Mouse (Mus musculus) cerebellum, adult 9-11 months (tissue): ENCODE measurements at regions not wholly inside any gene's neighbourhood (a gene's known extent, or its start where the extent isn't known, plus 50 kb on each side); places are given as distances from the start of the nearest gene placed in this dataset.

ENCODE experiments used
- DNase-seq: peaks from one replicate; pipeline ENCODE4 v3.0.0; 2022

DNA sequence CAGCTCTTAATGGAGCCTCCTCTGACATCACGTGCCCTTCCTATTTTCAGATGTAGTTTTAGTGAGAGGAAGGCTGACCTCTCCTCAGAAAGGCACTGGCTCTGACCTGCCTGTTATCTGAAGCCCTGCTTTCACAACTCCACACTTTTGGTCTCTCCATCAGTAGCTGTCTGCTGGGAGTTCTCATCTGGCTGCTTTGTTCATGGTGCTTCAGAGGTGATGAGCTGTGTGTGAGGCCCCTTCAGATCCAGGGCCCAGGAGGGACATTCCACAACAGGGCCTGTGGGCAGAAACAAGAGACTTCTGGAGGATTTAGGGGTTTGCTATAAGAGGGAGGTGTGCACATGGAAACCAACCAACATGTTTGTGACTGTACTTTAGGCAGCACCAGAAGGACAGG, 50.8 kb upstream of the Fhl2 start:
- DNase-seq, result no peak

DNA sequence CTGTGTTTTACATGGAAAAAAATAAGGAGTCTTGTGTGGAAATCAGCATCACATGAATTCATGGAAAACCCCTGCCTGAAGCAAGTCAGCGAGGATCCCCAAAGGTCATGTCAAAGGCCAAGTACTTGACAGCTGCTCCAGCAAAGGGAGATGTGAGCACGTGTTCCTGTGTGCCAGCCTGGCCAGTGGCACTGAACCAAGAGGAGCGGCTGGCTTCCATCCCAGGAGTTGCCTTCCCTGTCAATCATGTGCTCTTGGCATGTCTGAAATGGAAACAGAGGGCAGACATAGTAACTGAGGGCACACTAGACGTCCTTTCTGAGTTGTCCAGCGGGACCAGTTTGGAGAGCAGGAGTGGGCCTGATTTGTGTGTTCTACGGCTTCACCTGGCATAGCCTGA, 53.5 kb upstream of the Fhl2 start:
- no peak for DNase-seq

DNA sequence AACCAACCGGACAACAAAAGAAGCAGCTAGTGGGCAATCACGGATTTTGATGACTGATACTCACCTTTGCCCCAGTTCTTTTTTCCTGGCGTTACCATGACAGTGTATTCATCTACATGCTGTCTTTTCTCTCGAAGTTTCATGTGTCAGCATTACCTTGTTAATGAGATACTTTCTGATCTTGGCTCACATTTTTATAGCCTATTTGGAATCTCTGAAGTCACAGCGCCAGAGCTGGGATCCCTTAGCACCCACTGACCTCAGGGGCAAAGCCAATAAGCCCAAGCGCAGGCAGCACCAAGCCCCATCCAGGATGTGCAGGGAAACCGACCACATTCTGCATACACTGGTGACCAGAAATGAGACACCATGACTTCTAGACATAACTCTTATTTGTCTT, 54.6 kb upstream of the Fhl2 start:
- no peak for DNase-seq

DNA sequence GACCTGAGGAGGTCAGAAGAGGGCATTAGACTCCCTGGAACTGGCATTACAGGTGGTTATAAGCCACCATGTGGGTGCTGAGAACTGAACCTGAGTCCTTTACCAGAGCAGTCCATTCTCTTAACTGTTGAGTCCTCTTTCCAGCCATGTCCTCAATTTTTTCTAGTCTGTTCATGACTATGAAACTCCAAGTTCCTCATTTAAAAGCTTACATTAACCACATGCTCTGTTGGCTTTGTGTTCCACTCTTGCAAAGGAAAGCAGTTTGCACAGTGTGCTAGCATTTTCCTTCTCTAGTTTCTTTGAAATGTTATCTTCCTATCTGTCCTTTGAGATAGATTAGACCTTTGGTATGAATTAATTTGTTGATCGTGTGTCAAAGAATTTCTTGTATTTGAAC, 57.3 kb upstream of the Fhl2 start:
- DNase-seq, result no peak

DNA sequence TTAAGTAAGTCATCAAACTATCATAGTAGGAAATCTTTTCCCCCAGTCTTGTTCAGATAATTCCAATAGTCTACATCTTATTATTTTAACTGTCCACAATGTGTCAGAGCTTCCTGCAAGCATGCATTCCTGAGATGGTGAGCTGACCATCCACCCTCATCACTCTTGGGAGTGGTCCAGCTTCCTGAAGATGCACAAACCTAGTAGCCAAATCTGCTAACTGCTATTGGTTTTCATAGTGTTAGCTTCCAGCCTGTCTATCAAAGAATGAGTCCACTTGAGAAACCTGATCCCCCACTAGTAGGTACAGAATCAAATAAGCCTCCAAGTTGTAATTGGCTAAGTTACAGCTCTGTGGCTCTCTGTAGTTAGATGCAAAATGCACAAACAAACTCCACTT, 59.3 kb upstream of the Fhl2 start:
- no peak for DNase-seq

DNA sequence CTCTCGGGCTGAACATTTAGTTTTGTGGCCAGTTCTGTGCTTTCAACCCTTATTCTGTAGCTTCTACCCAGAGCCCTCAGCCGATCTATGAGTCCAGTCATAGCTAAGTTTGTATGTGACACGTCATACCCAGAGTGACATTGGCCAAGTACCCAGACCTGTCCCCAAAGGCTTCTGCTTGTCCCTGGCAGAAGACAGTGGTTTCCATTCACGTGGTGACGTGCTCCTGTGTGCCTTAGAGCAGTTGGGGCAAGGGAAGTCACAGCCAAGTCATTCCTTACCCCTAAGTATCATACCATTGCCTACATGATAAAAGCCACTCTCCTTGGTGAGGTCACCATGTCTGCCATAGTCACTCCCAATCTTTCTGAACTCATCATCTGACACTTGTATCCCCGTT, 61.1 kb upstream of the Fhl2 start:
- no peak for DNase-seq

DNA sequence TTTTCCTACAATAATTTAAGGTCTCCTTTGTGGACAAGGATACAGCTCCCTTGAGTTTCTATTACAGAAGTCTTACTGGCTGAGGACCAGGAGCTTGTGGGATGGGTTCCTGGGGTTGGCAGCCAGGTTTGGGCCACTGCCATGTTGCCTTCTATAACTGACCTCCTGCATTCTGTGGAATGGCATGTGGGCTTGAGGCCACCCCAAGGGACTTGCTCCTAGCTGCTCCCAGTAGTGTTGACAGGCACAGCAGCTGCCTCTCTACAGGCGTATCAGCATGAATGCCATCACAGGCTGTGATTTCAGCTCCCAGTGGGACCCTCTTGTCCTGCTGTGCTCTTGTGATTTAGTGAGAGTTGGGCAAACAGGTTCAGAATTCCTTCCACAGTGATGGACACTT, 63.1 kb upstream of the Fhl2 start:
- DNase-seq, result no peak

DNA sequence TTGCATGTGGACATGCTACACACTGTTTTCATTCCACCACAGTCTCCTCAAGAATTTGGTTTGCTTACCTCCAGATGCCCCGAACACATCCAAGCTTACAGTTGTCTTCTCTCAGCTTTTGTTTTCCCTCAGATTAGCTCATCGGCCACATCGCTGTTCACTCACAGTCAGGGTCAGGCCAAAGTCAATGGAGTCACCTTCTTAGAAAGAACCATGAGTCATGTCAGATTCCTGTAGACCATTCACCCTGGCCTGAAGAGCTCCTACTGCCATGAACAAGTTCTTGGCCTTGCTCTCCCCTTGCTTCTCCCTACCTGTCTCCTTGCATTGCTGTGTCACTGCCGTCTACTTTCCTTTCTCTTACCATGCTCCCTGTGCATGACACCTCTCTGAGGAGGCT, 63.7 kb upstream of the Fhl2 start:
- no peak for DNase-seq

DNA sequence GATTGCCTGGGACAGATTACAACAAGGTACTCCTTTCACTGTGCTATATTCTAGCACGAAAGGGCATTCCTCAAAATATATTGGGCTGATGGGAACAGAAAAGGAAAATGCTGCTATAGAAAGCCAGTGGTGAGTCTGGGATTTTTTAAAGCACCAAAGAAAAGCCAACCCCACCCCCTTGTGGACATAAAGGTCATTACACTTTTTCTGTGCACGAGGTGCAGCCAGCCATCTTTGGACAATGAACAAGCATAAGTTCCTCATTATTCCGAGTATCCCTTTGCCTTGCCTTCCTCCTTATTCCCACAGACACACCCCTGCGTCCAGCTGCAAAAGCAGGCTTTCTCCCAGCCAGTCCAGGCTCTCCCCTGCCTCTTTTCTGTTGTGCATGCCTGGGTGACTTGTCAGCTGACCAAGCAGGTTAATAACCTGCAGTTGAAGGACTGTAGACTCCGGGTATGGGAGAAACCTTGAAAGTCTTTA, 67.7 kb upstream of the Fhl2 start:
- peak; percentile 27 for DNase-seq

DNA sequence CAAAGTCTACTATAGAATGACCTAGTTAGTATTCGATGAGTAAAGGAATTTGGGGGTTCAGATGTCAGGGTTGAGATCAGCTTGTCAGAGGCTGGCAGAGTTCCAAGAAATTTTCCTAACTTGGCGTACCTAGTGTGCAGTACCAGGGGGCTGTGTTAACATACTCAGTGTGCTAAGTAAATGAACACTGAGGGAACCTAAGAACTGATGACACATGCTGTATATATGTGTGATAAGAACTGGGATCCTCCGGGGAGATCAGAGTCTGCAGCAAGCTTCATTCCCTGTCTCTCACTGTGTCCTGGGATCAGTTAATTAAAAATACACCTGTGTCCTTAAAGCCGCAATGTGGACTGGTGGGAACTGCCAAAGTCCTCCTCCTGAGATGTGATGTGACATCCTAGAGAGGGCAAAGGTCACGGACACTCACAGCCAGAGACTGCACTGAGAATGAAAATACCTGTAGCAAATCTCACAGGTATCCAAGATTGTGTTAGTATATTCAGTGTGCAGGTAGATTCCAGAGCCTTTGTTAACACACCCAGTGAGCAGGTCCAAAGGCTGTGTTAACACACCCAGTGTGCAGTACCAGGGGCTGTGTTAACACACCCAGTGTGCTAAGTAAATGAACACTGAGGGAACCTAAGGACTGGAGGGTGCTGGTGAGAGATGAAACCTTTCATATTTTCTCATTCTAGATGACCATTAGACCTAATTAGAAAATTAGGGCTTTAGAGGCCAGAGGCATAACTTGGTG, 69.1 kb upstream of the Fhl2 start:
- DNase-seq, result no peak

DNA sequence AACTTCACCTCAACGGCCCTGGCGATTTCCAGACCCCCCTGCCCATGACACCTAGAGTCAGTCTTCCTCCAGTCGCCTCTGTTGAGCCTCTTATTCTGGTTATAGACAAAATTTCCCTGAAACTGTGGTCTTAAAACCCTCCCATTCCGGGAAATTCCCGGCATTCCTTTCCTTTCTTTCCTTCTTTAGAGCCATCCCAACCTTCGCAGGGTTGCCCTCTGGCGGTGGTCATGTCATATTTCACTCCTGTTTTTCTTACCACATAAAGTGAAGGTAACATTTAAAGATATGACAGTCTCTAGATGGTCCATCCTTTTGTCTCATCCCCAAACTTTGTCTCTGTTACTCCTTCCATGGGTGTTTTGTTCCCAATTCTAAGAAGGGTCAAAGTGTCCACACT, 72.9 kb upstream of the Fhl2 start:
- no peak for DNase-seq

DNA sequence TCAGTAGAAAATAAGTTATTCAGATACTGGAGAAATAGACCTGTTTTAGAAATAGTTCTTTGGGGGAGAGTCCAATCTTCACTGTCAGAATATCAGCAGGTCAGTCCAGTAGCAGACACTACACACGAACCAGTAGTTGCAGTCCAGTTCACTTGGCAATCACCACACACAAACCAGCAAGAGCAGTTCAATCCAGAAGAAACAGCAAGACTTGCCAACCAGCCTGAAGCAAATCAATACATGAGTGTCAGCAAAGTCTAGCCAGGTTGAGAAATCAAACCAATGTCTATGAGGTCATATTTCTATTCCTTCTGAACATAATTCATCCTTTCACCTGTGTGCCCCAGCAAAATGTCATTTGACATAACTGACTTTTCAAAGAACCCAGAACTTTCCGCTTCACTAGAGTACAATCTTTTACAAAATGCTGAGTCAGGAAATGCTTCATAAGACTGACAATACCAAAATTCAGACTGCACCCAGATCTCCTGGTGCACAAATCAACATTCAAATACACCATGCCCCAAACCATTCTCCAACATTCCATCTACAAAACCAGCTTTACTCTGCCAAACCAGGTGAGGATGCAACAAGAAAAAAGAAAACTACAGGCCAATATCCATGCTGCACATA, 76.6 kb upstream of the Fhl2 start:
- no peak for DNase-seq

DNA sequence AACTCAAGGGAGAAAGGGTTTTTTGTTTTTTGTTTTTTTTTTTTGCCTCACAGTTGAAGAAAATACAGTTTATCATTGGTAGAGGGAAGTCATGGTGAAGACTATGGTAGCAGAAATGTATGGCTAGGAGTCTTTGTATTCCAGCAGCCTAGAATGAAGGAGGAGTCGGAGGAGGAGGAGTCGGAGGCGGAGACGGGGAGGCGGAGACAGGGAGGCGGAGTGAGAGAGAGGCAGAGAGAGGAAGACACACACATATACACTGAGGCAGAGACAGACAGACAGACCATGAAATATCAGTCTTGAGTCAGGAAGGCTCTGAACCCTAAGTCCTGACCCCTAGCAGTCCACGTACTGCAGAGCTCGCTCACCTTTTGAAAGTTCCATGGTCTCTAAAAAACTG, 95.0 kb upstream of the Fhl2 start:
- no peak for DNase-seq

DNA sequence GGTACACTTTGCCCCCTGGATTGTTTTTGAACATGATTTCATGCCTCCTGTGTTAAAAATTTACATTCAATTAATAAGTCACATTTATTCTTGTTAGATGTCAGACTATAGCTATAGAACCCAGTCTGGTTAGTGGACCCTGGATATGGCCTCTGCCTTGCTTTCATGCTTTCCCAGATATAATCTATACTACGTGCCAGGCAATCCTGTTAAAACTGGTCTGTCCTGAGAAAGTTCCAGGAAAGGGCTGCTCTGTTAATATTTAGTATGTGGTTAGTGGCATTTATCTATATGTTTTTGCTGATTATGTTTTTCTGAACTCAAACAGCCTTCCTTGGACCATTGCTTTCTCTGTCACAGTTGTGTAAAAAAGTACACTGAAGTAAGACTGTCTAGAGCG, 95.8 kb upstream of the Fhl2 start:
- no peak for DNase-seq

DNA sequence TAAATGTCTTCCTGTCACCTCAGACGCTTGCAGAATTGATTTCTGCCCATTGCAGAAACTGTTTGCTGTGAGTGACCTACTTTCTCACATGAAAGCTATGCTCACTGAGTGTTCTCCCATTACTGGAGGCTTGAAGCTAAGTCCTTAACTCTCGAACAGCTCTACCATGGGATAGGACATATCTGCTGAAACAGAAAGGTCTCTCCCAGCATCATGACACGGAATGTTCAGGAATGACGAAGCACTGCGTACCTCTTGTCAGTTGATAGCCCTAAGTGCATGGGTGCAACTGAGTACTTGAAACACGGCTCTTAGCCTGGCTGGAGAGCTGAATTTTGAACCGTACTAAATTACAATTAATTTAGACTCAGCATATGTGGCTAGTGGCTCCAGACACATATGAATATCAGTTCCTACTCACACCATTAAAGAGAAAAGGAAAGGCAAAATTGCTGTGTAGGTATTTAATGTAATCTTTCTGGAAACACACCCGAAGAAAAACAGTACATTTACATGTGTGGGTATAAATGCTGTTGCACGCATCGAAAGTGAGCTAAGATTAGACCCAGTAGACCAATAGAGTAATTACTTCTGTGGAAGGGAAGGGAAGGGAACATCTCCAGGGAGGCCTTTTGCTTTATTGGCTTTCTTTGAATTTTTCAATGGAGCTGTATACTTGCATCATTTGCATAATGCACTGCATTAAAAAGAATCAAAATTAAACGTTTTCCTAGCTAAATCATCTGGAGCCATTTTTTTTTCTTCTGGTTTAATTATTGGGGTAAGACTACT, 97.6 kb upstream of the Fhl2 start:
- DNase-seq, result no peak

DNA sequence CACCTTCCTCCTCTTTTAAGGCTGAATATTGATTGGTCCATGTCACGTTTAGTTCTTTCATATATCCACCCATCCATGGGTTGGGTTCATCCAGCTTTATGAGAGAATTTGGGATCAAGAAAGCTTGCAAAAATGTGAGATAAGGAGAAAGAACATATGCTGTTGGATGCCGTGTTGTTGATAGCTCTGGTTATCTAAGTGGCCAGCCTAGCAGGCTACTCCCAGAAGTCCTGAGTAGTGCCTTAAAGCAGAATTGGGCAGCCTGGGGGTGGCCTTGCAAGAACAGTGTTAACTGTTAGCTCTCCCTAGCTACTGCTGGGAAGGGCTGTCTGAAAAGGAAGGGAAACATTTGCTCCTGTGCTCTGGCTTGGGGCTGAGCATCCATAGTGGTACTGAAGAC, 100.8 kb upstream of the Fhl2 start:
- DNase-seq, result no peak

DNA sequence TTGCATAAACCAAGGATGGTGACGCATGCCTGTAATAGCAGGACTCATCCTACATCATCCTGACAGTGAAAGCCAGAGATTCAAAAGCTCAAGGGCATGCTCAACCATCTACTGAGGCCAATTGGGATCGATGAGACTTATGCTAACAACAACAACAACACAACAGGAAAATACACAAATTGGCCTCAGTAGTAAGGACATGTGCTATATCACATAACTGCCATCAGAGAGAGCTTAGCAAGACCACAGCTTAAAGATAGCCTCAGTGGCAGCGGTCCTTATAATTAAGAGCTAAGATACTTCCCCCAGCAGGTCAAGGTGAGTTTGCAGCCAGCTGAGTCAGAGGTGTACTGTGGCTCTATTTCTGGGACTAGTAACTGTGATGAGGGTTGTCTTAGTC, 102.0 kb upstream of the Fhl2 start:
- no peak for DNase-seq

DNA sequence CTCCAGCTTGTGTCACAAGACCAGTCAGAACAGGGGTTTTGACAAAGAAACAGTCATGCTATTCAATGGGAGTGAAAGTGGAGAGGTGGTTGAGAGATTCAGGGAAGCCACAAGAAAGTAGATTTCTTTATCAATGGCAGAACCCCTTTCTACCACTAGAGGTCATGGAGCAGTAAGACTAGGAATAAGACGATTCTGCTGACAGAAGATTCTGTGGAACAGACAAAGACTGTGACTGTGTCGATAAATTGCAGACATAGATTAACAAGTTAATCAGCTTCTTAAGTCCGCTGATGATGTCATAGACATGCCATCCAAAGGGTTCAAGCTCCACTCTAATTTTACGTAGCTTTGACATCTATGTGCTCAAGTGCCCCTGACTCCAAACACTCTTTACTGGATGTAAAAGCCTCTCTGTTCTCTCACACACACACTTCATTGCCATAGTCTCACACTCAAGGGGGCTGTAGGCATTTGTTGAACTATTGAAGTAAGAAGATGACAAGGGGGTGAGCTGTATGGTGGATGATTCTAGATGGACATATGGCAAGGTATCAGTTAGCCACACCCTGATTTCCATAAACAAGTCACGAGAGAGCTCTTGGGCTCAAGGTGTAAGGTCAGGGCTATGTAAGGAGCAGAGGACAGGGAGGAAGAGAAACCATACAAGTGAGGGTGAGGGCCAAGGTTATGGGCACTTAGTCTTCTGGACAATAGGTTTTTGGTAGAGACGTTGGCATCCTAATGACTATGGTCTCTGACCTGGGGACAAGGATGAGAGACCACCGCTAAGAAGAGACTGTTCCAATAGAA, 102.9 kb upstream of the Fhl2 start:
- DNase-seq, result peak; percentile 6

DNA sequence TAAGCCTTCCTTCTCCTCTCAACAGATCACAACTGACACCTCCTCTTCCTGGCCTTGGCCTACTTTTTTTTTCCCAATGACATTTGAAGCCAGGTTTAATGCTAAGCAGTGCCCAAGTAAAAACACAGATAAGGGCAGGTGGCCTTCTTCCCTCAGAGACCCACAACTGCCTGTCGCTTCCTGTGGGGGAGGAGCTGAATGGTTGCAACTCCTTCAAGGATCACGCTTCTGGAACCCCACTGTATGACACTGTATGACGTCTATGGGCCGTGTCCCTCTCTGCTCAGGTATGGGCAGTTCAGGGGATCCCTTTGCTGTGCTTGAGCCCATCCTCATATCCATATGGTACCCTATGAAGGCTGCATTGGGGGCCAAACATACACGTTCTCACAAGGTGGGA, 103.9 kb upstream of the Fhl2 start:
- DNase-seq, result no peak

DNA sequence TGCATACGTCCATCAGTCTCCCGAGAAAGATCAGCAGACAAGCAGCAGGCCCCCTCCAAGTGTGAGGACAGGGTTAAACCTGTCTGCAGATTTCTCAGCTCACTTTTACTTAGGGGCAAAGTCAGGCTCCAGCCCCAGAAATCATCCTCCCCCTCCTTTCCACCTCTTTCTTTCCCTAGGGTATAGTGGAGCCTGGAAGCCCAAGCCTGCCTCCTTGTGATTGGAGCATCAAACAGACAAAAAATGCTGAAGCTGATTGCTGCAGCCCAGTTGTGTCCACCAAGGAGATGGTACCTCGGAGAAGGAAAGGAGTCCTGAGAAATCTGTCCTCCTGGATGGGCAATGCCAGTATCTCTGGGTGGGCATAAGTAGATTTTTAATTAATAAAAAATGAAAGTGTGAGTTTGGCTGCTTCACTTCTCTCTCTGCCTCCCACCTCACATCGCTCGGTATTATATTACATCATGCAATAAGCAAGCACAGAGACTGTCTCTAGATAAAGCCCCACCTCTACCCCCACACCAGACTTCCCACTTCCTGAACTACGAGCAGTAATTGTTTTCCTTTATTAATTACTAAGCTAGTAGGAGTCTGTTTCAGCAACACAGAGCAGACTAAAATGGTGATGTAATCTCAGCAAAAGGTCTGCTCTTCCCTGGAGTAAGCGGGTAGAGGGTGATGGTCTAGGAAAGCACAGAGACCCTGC, 105.2 kb upstream of the Fhl2 start:
- DNase-seq, result no peak

DNA sequence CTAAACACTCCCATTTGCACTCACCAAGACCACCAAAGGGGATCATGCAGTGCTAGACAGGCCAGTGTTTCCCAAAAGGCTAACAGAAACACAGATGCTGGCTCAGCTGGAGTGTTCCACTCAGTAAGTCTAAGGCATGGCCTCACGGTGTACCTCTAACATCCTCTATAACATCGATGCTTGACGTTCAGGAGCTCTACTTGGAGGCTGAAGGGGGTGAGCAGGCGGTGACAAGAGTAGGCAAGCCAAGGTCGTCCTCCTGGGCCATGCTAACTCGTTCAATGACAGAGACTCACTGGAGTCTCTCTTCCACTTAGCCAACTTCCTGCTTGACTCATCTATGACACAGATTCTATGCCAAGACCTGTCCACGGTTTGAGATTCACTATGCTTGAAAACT, 105.9 kb upstream of the Fhl2 start:
- DNase-seq, result no peak
